Mouse (Mus musculus): Measurements from ENCODE around the gene Pcgf2.

DNA sequence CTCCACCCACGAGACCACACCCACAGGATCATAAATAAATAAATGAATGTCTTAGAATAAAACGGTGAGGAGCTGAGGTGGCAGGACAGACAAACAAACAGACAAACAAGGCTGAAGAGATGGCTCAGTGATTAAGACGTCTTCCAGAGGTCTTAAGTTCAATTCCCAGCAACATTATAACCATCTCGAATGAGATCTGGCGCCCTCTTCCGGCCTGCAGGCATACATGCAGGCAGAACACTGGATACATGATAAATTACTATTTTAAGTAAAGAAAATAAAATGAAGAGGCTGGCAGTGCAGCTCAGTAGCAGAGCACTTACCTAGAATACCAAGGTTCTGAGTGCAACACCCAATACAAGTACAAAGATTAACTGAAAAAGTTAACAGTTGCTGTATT lies 38.4 kb upstream of the Pcgf2 start:
- peak; percentile 56; the same call in 1 of the 2 replicates for TF ChIP-seq CTCF (IDR thresholded peaks at IDR 0.05; ENCODE audit: low read depth, low read length)
- no peak for TF ChIP-seq POLR2A (IDR thresholded peaks at IDR 0.05; ENCODE audit: extremely low read depth, insufficient read depth, low read length)

Measured in liver, adult 2 months (tissue).